Mouse (Mus musculus) hindbrain, embryonic 16.5 days (tissue): ENCODE measurements at regions not wholly inside any gene's neighbourhood (a gene's known extent, or its start where the extent isn't known, plus 50 kb on each side); places are given as distances from the start of the nearest gene placed in this dataset.

Experiments
- ATAC-seq: fragments of 200-750 bp; cut with Nextera tagmentation; 2 replicates; pipeline ENCODE4 v1.8.0; 2017; ENCODE audit warnings: moderate TSS enrichment, moderate library complexity
- H3K27ac ChIP-seq: fragments of 300-500 bp; sonication (generic); 2 replicates; pipeline ENCODE4 v1.5.1; 2014; ENCODE audit warnings: low read depth, mild to moderate bottlenecking, control low read depth, low read length, moderate library complexity
- H3K27me3 ChIP-seq: fragments of 300-500 bp; sonication (generic); replicated peaks from 2 replicates; pipeline ENCODE4 v1.6.1; 2014; ENCODE audit warnings: low read length; ENCODE audit not compliant: control insufficient read depth, insufficient read depth
- H3K36me3 ChIP-seq: fragments of 300-500 bp; sonication (generic); 2 replicates; pipeline ENCODE4 v1.6.1; 2014; ENCODE audit warnings: mild to moderate bottlenecking, low read length, moderate library complexity, mixed read lengths; ENCODE audit not compliant: control insufficient read depth, insufficient read depth
- H3K4me1 ChIP-seq: fragments of 300-500 bp; sonication (generic); 2 replicates; pipeline ENCODE4 v1.6.1; 2014; ENCODE audit warnings: low read depth, low read length; ENCODE audit not compliant: control insufficient read depth, insufficient read depth
- H3K4me2 ChIP-seq: fragments of 300-500 bp; sonication (generic); 2 replicates; pipeline ENCODE4 v1.6.1; 2014; ENCODE audit warnings: mild to moderate bottlenecking, low read length, control low read depth, moderate library complexity
- H3K4me3 ChIP-seq: fragments of 300-500 bp; sonication (generic); 2 replicates; pipeline ENCODE4 v1.5.1; 2014; ENCODE audit warnings: mild to moderate bottlenecking, low read length, control low read depth, moderate library complexity
- H3K9ac ChIP-seq: fragments of 300-500 bp; sonication (generic); 2 replicates; pipeline ENCODE4 v1.6.1; 2014; ENCODE audit warnings: low read depth, mild to moderate bottlenecking, control low read depth, low read length, moderate library complexity
- H3K9me3 ChIP-seq: fragments of 300-500 bp; sonication (generic); 2 replicates; pipeline ENCODE4 v1.6.1; 2014; ENCODE audit warnings: mild to moderate bottlenecking, low read length, moderate library complexity; ENCODE audit not compliant: control insufficient read depth
- WGBS: fragments of 180-500 bp; shearing (Covaris S2); extraction: QIAGEN DNeasy Blood & Tissue Kit; methylation state at CpG from one replicate; pipeline ENCODE4 v1.1.7; 2014; 5-methylcytosine and 5-hydroxymethylcytosine counted together

DNA sequence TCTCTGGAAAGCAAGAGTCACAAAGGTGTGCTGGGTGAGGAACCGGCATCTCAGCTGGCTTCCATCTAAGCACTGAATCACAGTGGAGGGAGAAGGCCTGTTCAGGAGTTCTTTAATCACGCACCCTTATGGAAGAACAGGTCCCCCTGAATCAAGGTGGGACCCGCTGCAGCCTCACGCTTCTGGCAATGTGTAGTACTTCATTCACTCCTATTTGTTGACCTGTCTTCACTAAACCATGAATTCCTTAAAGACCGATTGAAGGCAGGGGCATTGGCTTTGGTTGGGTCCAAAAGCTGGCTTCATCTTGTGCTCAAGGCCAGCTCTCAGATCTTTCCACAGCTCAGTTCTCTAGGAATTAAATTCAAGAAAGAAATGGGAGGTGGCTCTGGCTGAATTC lies 154.5 kb downstream of the Gm45692 start:
- no peak overlapping the region for H3K4me2 ChIP-seq
- peaks cover 5% of the 10 kb centered on the region for H3K27me3 ChIP-seq
- H3K4me1 ChIP-seq = peaks cover 4% of the 10 kb centered on the region
- no peaks in the 10 kb centered on the region for H3K9me3 ChIP-seq
- H3K36me3 ChIP-seq = no peaks in the 10 kb centered on the region
- WGBS = 51% methylated on average over 5 of the region's 5 CpGs
- no peak for ATAC-seq
- no peak overlapping the region for H3K27ac ChIP-seq
- no peak overlapping the region for H3K4me3 ChIP-seq
- no peak overlapping the region for H3K9ac ChIP-seq

DNA sequence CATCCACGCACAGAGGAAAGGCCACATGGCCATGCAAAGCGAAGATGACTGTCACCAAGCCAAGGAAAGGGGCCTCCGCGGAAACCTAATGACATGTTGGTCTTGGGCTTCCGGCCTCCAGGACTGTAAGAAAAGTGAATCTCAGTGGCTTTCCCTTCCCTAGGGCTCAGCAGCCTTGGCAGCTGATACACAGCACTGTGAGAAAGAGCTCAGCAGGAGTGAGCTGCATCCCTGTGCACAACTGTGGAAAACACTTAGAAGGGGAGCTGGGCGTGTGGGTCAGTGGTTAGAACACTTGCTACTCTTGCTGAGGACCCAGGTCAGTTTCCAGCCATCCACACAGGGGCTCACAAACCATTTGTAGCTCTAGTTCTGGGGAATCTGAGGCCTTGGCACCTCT lies 155.1 kb downstream of the Gm45692 start:
- no peak overlapping the region for H3K27ac ChIP-seq
- H3K36me3 ChIP-seq = no peaks in the 10 kb centered on the region
- no peak overlapping the region for H3K4me2 ChIP-seq
- H3K9me3 ChIP-seq = no peaks in the 10 kb centered on the region
- H3K27me3 ChIP-seq = peaks cover 5% of the 10 kb centered on the region
- no peaks in the 10 kb centered on the region for H3K4me1 ChIP-seq
- H3K9ac ChIP-seq = no peak overlapping the region
- ATAC-seq = no peak
- no peak overlapping the region for H3K4me3 ChIP-seq
- WGBS = 93% methylated on average over 6 of the region's 6 CpGs

DNA sequence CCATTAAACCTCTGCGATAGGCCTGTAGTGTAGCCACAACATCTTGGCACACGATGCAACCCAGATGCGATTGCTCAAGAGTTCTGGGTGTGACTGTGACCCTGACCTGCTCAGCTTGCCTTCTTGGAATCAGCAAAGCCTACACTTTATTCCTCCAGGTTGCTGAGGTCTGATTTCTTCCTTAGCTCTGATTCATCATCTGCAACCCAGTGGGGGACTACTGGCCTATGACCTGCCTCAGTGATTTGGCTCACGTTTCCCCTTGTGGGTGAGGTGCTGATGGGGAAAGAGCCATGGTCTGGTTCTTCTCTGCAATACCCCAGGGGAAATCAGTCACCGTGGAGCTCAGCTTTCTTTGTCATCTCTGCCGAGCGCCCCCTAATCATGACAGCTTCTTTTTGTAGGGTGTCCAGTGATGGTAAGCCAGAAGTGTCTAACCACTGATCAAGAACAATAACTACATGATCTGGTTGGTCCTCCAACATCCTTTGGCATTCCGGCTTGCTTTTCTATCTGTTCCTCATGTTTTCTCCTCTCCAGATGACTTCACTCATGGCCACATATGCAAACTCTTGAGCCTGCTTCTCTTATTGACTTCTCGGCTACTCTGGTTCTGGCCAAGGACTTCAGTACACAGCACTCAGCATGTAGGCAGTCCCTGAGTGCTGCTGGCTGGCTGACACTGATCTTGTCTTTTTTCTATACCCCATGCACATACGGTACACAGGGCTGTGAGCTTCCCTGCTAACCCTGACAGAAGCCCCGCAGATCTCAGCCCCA lies 163.0 kb downstream of the Gm45692 start:
- H3K4me1 ChIP-seq = no peaks in the 10 kb centered on the region
- no peaks in the 10 kb centered on the region for H3K27me3 ChIP-seq
- H3K4me3 ChIP-seq = no peak overlapping the region
- WGBS = 64% methylated on average over 11 of the region's 11 CpGs
- H3K9ac ChIP-seq = no peak overlapping the region
- no peak for ATAC-seq
- no peak overlapping the region for H3K27ac ChIP-seq
- H3K9me3 ChIP-seq = peaks cover 3% of the 10 kb centered on the region; the same call in 1 of the 2 replicates
- H3K4me2 ChIP-seq = no peak overlapping the region
- H3K36me3 ChIP-seq = no peaks in the 10 kb centered on the region

- ATAC-seq = no peak
- no peak overlapping the region for H3K4me2 ChIP-seq
- no peak overlapping the region for H3K4me3 ChIP-seq
- H3K36me3 ChIP-seq = no peaks in the 10 kb centered on the region
- no peaks in the 10 kb centered on the region for H3K27me3 ChIP-seq
- H3K9ac ChIP-seq = no peak overlapping the region
- peaks cover 3% of the 10 kb centered on the region; the same call in 1 of the 2 replicates for H3K9me3 ChIP-seq
- H3K4me1 ChIP-seq = no peaks in the 10 kb centered on the region
- no peak overlapping the region for H3K27ac ChIP-seq
- WGBS = 77% methylated on average over 2 of the region's 2 CpGs
These were observed 164.6 kb downstream of the Gm45692 start for GRCm38 (mm10) chr8:26283957-26284356.

DNA sequence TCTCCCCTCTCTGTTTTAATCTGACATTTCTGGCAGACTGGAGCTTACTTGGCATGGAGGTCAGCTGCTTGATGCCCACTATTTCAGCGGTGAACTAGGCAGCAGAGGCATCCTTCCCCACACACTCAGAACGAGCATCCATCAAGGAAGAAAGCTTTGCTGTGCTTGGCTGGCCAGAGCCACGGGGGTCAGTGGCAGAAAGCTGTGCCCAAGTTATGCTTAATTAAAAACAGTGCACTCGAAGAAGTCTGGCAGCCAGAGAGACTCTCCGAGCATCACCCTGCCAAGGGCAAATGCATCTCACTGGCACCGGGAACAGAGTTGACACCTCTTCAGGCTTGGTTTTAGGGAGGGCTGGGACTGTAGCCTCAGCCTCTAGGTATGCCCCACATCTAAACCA lies 168.3 kb downstream of the Gm45692 start:
- Histone ChIP-seq H3K27me3 (peaks cover 2% of the 10 kb centered on the region; the same call in 1 of the 2 replicates), H3K9ac (no peak overlapping the region), H3K4me1 (no peaks in the 10 kb centered on the region), H3K27ac (no peak overlapping the region), H3K4me2 (no peak overlapping the region), H3K4me3 (no peak overlapping the region), H3K36me3 (no peaks in the 10 kb centered on the region), H3K9me3 (peaks cover 3% of the 10 kb centered on the region; the same call in 1 of the 2 replicates)
- WGBS = 24% methylated on average over 6 of the region's 6 CpGs
- peak; percentile 95 for ATAC-seq

GRCm38 (mm10) chr8:26288163-26288562 lies 168.8 kb downstream of the Gm45692 start:
- Histone ChIP-seq H3K36me3 (no peaks in the 10 kb centered on the region), H3K4me2 (no peak overlapping the region), H3K9me3 (peaks cover 3% of the 10 kb centered on the region; the same call in 1 of the 2 replicates), H3K4me3 (no peak overlapping the region), H3K4me1 (no peaks in the 10 kb centered on the region), H3K27me3 (peaks cover 2% of the 10 kb centered on the region; the same call in 1 of the 2 replicates), H3K27ac (no peak overlapping the region), H3K9ac (no peak overlapping the region)
- WGBS = 71% methylated on average over 4 of the region's 4 CpGs
- ATAC-seq = no peak

DNA sequence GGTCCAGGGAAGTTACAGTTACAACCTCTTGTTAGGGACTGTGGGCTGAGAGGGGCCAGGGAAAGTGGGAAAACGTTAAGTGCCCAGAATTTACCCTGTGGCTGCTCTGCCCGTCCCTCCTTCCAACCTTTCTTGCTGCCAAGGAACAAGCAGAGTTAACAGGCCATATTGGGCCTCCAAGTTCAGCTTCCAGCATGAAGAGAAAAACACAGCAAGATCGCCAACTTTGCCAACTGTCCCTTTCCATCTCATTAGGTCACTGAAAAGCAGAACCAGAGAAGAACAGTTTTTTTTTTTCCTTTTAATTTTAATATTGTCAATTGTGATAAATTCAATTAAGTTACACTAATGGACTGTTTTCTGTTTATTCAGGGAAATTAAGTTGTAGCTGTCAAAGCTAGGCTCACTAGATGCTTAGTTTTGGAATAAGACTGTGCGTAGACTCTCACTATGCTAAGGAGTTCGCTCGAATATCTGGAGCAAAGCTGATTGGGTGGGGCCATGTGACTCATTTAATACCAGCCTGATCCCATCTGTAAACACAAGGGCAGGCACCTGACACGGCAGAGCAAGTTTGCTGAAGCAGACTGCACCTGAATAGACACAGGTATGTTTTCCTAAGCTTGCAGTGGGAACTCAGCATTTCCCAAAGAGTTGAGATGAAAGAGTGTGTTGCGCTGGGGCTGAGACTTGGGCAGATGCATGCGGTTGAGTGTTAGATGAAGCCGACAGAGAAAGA lies 178.9 kb downstream of the Gm45692 start:
- Histone ChIP-seq H3K27ac (no peak overlapping the region), H3K27me3 (no peaks in the 10 kb centered on the region), H3K9me3 (no peaks in the 10 kb centered on the region), H3K4me2 (no peak overlapping the region), H3K4me3 (no peak overlapping the region), H3K9ac (no peak overlapping the region), H3K36me3 (no peaks in the 10 kb centered on the region), H3K4me1 (no peaks in the 10 kb centered on the region)
- ATAC-seq = no peak
- 80% methylated on average over 10 of the region's 10 CpGs for WGBS

- Histone ChIP-seq H3K4me2 (no peak overlapping the region), H3K36me3 (no peaks in the 10 kb centered on the region), H3K4me1 (peaks cover 2% of the 10 kb centered on the region; the same call in 1 of the 2 replicates), H3K27me3 (no peaks in the 10 kb centered on the region), H3K9ac (no peak overlapping the region), H3K4me3 (no peak overlapping the region), H3K27ac (no peak overlapping the region), H3K9me3 (no peaks in the 10 kb centered on the region)
- 36% methylated on average over 6 of the region's 6 CpGs for WGBS
- ATAC-seq = no peak
These were observed 180.9 kb downstream of the Gm45692 start for GRCm38 (mm10) chr8:26300246-26300645.

GRCm38 (mm10) chr8:26301961-26302360 lies 182.6 kb downstream of the Gm45692 start:
- H3K9me3 ChIP-seq = no peaks in the 10 kb centered on the region
- WGBS = 90% methylated on average over 4 of the region's 4 CpGs
- H3K4me3 ChIP-seq = no peak overlapping the region
- peaks cover 6% of the 10 kb centered on the region; the same call in 1 of the 2 replicates for H3K4me1 ChIP-seq
- H3K9ac ChIP-seq = no peak overlapping the region
- ATAC-seq = no peak
- no peak overlapping the region for H3K4me2 ChIP-seq
- no peak overlapping the region for H3K27ac ChIP-seq
- no peaks in the 10 kb centered on the region for H3K27me3 ChIP-seq
- no peaks in the 10 kb centered on the region for H3K36me3 ChIP-seq
